Mouse (Mus musculus) monocyte, adult 2 months (primary cell): Measurements from ENCODE around the gene Rhox3h.
"Not testable (repeated sequence)": the region's sequence is repeated elsewhere in the genome, so short reads cannot be mapped to it uniquely, and the experiment has no call there.

Source experiments
- DNase-seq, 2 experiments: peaks; one replicate each; pipeline ENCODE4 v3.0.0; 2022; ENCODE audit warnings: low spot score in 2 of 2, low read depth in 1 of 2

Gene Rhox3h

DNA sequence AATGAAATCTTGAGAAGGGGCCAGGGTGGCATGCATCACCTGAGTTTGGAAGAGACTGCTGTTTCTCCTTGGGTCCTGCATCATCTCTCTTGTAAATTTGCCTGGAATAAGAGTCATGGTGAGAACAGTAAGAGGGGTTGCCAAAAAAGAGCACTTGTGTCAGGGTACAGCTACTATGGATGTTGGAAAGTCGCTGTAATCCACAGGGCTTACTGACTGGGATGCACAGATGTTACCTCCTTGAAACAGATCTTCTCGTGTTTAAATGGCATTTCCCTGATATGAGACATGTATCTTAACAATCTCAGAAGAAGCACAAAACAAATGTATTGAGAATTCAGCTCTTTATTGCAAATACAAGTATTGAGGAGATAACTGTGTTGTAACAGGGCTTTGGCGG, at the start of gene Rhox3h:
Gene Rhox3h (minus strand): TSS at position 101 of the 400 bp plus-strand sequence.
- DNase-seq: not testable (repeated sequence)

DNA sequence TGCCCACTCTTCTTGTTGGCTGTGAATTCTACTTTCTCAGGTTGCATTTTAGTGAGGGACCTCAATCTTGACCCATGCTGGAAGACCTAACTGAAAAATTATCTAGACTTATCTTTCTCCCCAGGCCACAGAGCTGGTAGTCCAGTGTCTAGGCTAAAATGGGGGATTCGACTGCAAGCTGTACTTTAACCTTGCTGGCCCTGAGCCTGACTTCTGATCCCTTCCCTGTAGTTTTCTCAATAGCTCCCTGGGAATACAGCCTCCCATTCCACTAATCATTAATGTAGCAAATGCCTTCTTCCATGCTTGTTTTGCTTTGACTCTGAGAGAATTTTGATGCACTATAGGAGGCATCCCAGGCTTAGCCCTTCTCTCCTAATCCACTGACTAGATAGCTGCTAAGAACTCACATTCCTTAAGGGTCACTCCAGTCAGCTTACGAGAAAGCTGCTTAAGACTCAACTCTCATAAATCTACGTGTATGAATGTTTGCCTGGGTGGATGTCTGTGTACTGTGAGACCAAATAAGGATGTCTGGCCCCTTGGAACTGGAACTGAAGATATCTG, 33.3 kb upstream of the Rhox3h start:
- no peak for DNase-seq

DNA sequence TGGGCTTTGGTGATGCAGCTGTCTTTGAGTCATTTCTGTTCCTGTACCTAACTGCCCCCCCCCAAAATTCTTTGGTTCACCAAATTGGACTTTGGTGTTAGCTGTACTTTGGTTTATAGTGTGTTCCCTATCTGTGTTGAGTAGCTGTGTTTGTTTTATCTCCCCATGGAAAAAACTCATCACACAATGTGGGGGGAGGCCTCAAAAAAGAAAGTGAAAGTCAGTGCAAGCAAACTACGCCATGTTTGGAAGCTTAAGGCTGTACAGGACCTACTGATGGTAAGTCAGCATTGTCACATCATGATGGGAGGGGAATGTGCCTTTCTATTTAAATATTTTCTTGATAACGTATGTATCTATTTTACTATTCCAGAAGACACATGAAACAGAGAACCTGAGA, 23.7 kb upstream of the Rhox3h start:
- no peak for DNase-seq

DNA sequence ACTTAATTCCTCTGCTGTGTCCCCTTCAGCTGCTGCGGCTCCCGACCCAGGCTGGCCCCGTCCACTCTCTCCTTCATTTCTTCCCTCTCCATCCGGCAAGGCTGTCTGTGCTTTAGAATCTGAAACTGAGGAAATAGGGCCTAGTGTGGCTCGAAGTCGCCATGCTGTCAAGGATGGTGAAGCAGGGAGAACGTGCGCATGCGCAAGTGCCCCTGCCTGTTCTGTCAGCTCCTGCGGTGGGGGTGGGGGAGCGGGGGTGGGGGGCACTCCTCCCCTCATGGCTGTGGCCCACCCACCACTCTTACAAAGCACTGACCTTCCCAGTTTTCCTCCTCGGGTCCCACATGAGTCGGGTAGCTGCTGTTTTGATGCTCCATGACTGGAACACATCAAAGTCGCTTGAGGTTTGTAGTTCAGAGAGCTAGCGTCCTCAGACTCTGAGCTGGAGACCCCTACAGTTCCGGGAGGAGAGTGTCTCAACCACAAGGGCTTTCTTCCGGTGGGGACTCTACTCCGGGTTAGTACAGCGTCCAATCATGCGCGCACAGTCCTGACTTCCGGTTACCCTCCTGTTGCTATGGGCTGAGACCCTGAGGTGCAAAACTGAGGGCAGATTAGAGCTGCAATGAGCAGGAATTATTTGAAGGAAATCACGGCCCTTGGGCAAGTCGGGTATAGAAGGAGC, 14.6 kb upstream of the Rhox3h start:
- no peak for DNase-seq

DNA sequence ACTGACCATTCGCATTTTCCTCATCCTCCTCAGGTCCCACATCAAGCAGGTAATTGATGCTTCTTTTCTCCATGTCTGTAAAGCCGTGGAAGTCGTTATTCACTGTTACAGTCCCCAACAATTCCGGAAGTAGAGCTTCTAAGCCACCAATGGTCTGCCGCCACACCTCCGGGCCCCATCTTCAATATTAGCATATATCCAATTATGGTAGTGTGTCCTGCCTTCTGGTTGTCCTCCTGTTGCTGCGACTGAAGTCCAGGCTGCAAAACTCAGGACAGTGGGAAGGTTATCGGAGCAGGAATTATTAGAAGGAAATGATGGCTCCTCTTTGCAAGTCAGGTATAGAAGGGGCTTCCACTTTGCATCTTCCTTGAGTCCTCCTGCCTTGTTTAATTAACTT, 4.6 kb upstream of the Rhox3h start, which contains the start of gene Rhox2h:
Gene Rhox2h (minus strand): TSS at position 101 of the 400 bp plus-strand sequence.
- DNase-seq: not testable (repeated sequence)

DNA sequence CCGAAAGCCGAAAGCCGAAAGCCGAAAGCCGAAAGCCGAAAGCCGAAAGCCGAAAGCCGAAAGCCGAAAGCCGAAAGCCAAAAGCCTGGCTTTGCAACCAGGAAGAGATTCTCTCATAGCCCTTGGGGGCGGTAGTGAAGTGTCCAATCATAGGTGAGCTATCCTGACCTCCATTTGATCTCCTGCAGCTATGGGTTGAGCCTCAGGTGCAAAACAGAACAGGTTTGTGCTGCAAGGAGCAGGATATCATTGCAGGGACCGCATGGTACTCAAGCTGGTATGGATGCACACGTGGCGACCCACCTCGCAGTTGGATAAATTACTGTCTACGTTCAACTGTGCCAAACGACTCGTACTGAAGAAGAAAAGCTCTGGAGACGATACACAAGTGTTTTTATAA, 17.3 kb downstream of the Rhox3h start, which contains the start of gene Rhox4g:
Gene Rhox4g (minus strand): TSS at position 101 of the 400 bp plus-strand sequence.
- not testable (repeated sequence) for DNase-seq

DNA sequence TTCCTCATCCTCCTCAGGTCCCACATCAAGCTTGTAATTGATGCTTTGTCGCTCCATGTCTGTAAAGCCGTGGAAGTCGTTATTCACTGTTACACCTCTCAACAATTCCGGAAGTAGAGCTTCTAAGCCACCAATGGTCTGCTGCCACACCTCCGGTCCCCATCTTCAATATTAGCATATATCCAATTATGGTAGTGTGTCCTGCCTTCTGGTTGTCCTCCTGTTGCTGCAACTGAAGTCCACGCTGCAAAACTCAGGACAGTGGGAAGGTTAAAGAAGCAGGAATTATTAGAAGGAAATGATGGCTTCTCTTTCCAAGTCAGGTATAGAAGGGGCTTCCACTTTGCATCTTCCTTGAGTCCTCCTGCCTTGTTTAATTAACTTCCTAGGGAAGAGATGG, 25.2 kb downstream of the Rhox3h start, which contains the start of gene Rhox2g:
Gene Rhox2g (minus strand): TSS at position 101 of the 400 bp plus-strand sequence.
- not testable (repeated sequence) for DNase-seq

DNA sequence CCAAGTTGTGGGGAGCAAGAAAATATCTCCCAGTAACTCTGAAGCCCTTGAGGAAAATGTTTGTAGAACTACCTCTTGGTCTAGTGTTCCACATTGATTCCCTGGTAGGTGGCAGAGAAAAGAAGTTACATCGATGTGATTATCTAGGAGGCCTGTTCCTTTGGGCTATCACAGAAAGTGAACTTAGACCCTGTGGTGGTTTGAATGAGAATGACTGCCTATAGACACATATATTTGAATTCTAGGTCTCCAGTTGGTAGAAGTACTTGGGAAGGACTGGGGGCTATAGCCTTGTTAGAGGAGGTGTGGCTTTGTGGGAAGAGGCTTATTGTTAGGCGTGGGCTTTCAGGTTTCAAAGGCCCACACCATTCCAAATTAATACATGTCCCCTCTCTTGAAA, 40.1 kb downstream of the Rhox3h start, which contains the start of gene Rhox3g:
Gene Rhox3g (minus strand): TSS at position 101 of the 400 bp plus-strand sequence.
- DNase-seq: not testable (repeated sequence)
